Mouse (Mus musculus) CH12.LX (cell line): ENCODE data around the gene Olfr1378. TPM values are rescaled to one million over a fixed set of nuclear protein-coding genes. Genes with fewer than 3 reads are reported as not detected.

Source experiments
- DNase-seq: peaks from one replicate; pipeline ENCODE4 v3.0.0-alpha.2; 2013; ENCODE audit errors: extremely low read depth
- H3K27ac ChIP-seq: 2 replicates; pipeline ENCODE4 v1.5.1; 2012; ENCODE audit warnings: low read depth, mild to moderate bottlenecking, control low read depth, moderate library complexity; ENCODE audit not compliant: insufficient read depth
- H3K27me3 ChIP-seq: replicated peaks from 2 replicates; pipeline ENCODE3; 2012; ENCODE audit warnings: inconsistent platforms
- H3K36me3 ChIP-seq, 2 experiments: replicated peaks in 1 of 2; 2 replicates each; pipeline versions ENCODE3 to v1.6.1; 2012; ENCODE audit warnings: inconsistent platforms in 1 of 2, low read length in 1 of 2, mild to moderate bottlenecking in 1 of 2, mixed read lengths in 1 of 2, moderate library complexity in 1 of 2; ENCODE audit not compliant: control insufficient read depth in 1 of 2, insufficient read depth in 1 of 2
- H3K4me1 ChIP-seq, 2 experiments: 2 replicates each; pipeline ENCODE4 v1.6.1; 2012; ENCODE audit warnings: inconsistent platforms in 1 of 2, moderate library complexity in 1 of 2; ENCODE audit not compliant: insufficient read depth in 2 of 2, control insufficient read depth in 1 of 2
- H3K4me2 ChIP-seq: 2 replicates; pipeline ENCODE4 v1.6.1; 2012; ENCODE audit warnings: low read depth, mild to moderate bottlenecking, control low read depth; ENCODE audit not compliant: poor library complexity, insufficient read depth, severe bottlenecking
- H3K4me3 ChIP-seq, 3 experiments: fragments of 150-350 bp in 1 of 3; sonication (generic) in 1 of 3; replicated peaks in 1 of 3; 2 replicates each; pipeline versions ENCODE3 to v1.5.1; 2011 to 2012; ENCODE audit warnings: low read depth in 2 of 3, low read length in 2 of 3, mild to moderate bottlenecking in 2 of 3, moderate library complexity in 2 of 3, control low read depth in 1 of 3, improper control_type of control experiment in 1 of 3, inconsistent platforms in 1 of 3, mixed read lengths in 1 of 3; ENCODE audit not compliant: poor library complexity in 1 of 3
- H3K79me2 ChIP-seq: replicated peaks from 2 replicates; pipeline ENCODE4 v1.6.1; 2012; ENCODE audit warnings: mild to moderate bottlenecking, moderate library complexity; ENCODE audit not compliant: control insufficient read depth, poor library complexity, insufficient read depth, severe bottlenecking; ENCODE audit errors: extremely low read depth
- H3K9ac ChIP-seq: 2 replicates; pipeline ENCODE4 v1.6.1; 2012; ENCODE audit warnings: low read depth, mild to moderate bottlenecking, control low read depth, moderate library complexity; ENCODE audit not compliant: insufficient read depth
- H3K9me3 ChIP-seq: replicated peaks from 2 replicates; pipeline ENCODE3; 2012; ENCODE audit warnings: low read length, inconsistent platforms, mixed read lengths
- CHD1 ChIP-seq: IDR thresholded peaks from 2 replicates; pipeline ENCODE4 v1.6.1; 2012; ENCODE audit warnings: low read depth, low read length, improper control_type of control experiment, inconsistent platforms
- CHD2 ChIP-seq: IDR thresholded peaks from 2 replicates; pipeline ENCODE4 v1.6.1; 2011; ENCODE audit warnings: low read length, improper control_type of control experiment
- CTCF ChIP-seq, 2 experiments: IDR thresholded peaks in 1 of 2; conservative IDR thresholded peaks in 1 of 2; 2 replicates each; pipeline ENCODE4 v1.5.1; 2011 to 2012; ENCODE audit warnings: low read depth in 2 of 2, low read length in 2 of 2, improper control_type of control experiment in 1 of 2, inconsistent platforms in 1 of 2, mild to moderate bottlenecking in 1 of 2, moderate library complexity in 1 of 2
- E2F4 ChIP-seq: IDR thresholded peaks from 2 replicates; pipeline ENCODE4 v1.6.1; 2011; ENCODE audit warnings: low read depth, low read length, improper control_type of control experiment; ENCODE audit not compliant: insufficient replicate concordance
- EP300 ChIP-seq: IDR thresholded peaks from 2 replicates; pipeline ENCODE4 v1.6.1; 2011; ENCODE audit warnings: low read length, improper control_type of control experiment
- ETS1 ChIP-seq: conservative IDR thresholded peaks from 2 replicates; pipeline ENCODE4 v1.6.1; 2012; ENCODE audit warnings: low read depth, mild to moderate bottlenecking, inconsistent platforms, low read length, improper control_type of control experiment, moderate library complexity
- GABPA ChIP-seq: IDR thresholded peaks from 2 replicates; pipeline ENCODE4 v1.6.1; 2012; ENCODE audit warnings: low read depth, low read length, improper control_type of control experiment, inconsistent platforms; ENCODE audit not compliant: insufficient replicate concordance
- HCFC1 ChIP-seq: IDR thresholded peaks from 2 replicates; pipeline ENCODE4 v1.6.1; 2012; ENCODE audit warnings: low read depth, mild to moderate bottlenecking, inconsistent platforms, low read length, improper control_type of control experiment
- JUN ChIP-seq: IDR thresholded peaks from 2 replicates; pipeline ENCODE4 v1.6.1; 2011; ENCODE audit warnings: low read depth, mild to moderate bottlenecking, low read length, improper control_type of control experiment, moderate library complexity; ENCODE audit not compliant: insufficient read depth
- JUND ChIP-seq: conservative IDR thresholded peaks from 2 replicates; pipeline ENCODE4 v1.6.1; 2011; ENCODE audit warnings: low read depth, low read length, improper control_type of control experiment
- MAFK ChIP-seq: IDR thresholded peaks from 2 replicates; pipeline ENCODE4 v1.6.1; 2011; ENCODE audit warnings: low read length, improper control_type of control experiment; ENCODE audit not compliant: insufficient replicate concordance
- MAX ChIP-seq: IDR thresholded peaks from 2 replicates; pipeline ENCODE4 v1.6.1; 2011; ENCODE audit warnings: low read length, improper control_type of control experiment
- MAZ ChIP-seq: IDR thresholded peaks from 2 replicates; pipeline ENCODE4 v1.6.1; 2012; ENCODE audit warnings: low read depth, mild to moderate bottlenecking, inconsistent platforms, low read length, improper control_type of control experiment, moderate library complexity
- MEF2A ChIP-seq: IDR thresholded peaks from 2 replicates; pipeline ENCODE4 v1.6.1; 2014; ENCODE audit warnings: low read depth, mild to moderate bottlenecking, inconsistent platforms, low read length, improper control_type of control experiment, borderline replicate concordance
- MYC ChIP-seq: IDR thresholded peaks from 2 replicates; pipeline ENCODE4 v1.6.1; 2011; ENCODE audit warnings: low read depth, mild to moderate bottlenecking, improper control_type of control experiment, low read length
- NRF1 ChIP-seq: IDR thresholded peaks from 2 replicates; pipeline ENCODE4 v1.6.1; 2014; ENCODE audit warnings: low read depth, mild to moderate bottlenecking, inconsistent platforms, low read length, improper control_type of control experiment, moderate library complexity
- PAX5 ChIP-seq: IDR thresholded peaks from 2 replicates; pipeline ENCODE4 v1.6.1; 2012; ENCODE audit warnings: low read length, inconsistent platforms, mixed read lengths
- POLR2A ChIP-seq: IDR thresholded peaks from 2 replicates; pipeline ENCODE4 v1.6.1; 2011; ENCODE audit warnings: low read depth, mild to moderate bottlenecking, improper control_type of control experiment, low read length
- POLR2AphosphoS2 ChIP-seq: IDR thresholded peaks from 2 replicates; pipeline ENCODE4 v1.6.1; 2011; ENCODE audit warnings: low read depth, low read length, improper control_type of control experiment
- RAD21 ChIP-seq: IDR thresholded peaks from 2 replicates; pipeline ENCODE4 v1.6.1; 2011; ENCODE audit warnings: low read depth, mild to moderate bottlenecking, low read length, improper control_type of control experiment, moderate library complexity
- SIN3A ChIP-seq: IDR thresholded peaks from 2 replicates; pipeline ENCODE4 v1.6.1; 2012; ENCODE audit warnings: low read length, improper control_type of control experiment, inconsistent platforms
- SMC3 ChIP-seq: IDR thresholded peaks from 2 replicates; pipeline ENCODE4 v1.6.1; 2011; ENCODE audit warnings: low read depth, low read length, improper control_type of control experiment
- TBP ChIP-seq: conservative IDR thresholded peaks from 2 replicates; pipeline ENCODE4 v1.6.1; 2011; ENCODE audit warnings: low read depth, low read length, improper control_type of control experiment
- TCF12 ChIP-seq: IDR thresholded peaks from 2 replicates; pipeline ENCODE4 v1.6.1; 2014; ENCODE audit warnings: low read depth, mild to moderate bottlenecking, inconsistent platforms, low read length, improper control_type of control experiment
- UBTF ChIP-seq: IDR thresholded peaks from 2 replicates; pipeline ENCODE4 v1.6.1; 2012; ENCODE audit warnings: low read depth, mild to moderate bottlenecking, inconsistent platforms, low read length, improper control_type of control experiment, moderate library complexity
- USF1 ChIP-seq: IDR thresholded peaks from 2 replicates; pipeline ENCODE4 v1.6.1; 2014; ENCODE audit warnings: low read depth, mild to moderate bottlenecking, inconsistent platforms, low read length, improper control_type of control experiment
- ZC3H11A ChIP-seq: IDR thresholded peaks from 2 replicates; pipeline ENCODE4 v1.6.1; 2012; ENCODE audit warnings: low read depth, mild to moderate bottlenecking, inconsistent platforms, low read length, improper control_type of control experiment
- ZKSCAN1 ChIP-seq: IDR thresholded peaks from 2 replicates; pipeline ENCODE4 v1.6.1; 2012; ENCODE audit warnings: low read depth, inconsistent platforms, low read length, improper control_type of control experiment, borderline replicate concordance
- ZMIZ1 ChIP-seq: IDR thresholded peaks from 2 replicates; pipeline ENCODE4 v1.6.1; 2012; ENCODE audit warnings: low read depth, mild to moderate bottlenecking, inconsistent platforms, low read length, improper control_type of control experiment
- ZNF384 ChIP-seq: IDR thresholded peaks from 2 replicates; pipeline ENCODE4 v1.6.1; 2012; ENCODE audit warnings: low read depth, low read length, improper control_type of control experiment, inconsistent platforms
- dilution Hi-C: fragments of 300-500 bp; cut with MboI; formaldehyde crosslinking; loops from 2 replicates; pipeline ENCODE4 v1.14.3; 2020; ENCODE audit warnings: low sequenced_read_pairs; ENCODE audit not compliant: extremely low pct_unique_long_range_greater_than_20kb, extremely low pct_ligation_motif_present
- in situ Hi-C: fragments of 300-500 bp; cut with MboI; formaldehyde crosslinking; loops from 3 replicates; pipeline ENCODE4 v1.14.3; 2019; ENCODE audit warnings: low sequenced_read_pairs, low pct_ligation_motif_present, low pct_unique_long_range_greater_than_20kb, mixed read lengths
- polyA plus RNA-seq: library from polyadenylated mRNA; unstranded; fragments of >175 nt; gene quantifications from 2 replicates; pipeline ENCODE4 v1.2.1, GENCODE M21; 2012; ENCODE audit warnings: low read depth; ENCODE audit not compliant: insufficient read length
- total RNA-seq, 2 experiments: library from RNA; depleted of rRNA; stranded (reverse); fragments of 300-350 nt in 1 of 2; fragments of >200 nt in 1 of 2; gene quantifications; 2 replicates each; pipeline ENCODE4 v1.2.3; 2012 to 2014

The Olfr1378 gene
- total and polyA plus RNA-seq, 3 experiments = not detected

DNA sequence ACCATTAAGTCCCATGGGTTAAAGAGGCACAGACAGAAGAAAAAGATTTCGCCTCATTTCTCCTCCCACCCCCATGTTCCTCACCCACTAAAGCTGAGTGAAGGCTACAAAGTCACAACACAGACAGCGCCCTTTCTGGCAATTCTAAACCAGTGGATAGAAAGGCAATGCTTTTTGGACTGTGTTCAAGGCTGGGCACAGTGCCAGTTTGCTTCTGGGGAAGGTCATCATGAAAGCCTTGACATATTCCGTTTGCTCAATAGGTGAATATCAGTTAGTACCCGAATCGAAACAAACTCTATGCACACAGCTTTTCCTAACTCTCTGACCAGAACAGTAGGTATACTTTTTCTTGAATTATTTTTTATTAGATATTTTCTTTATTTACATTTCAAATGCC, 45.5 kb downstream of the Olfr1378 start:
- in situ Hi-C loops = no loop called here
- Histone ChIP-seq H3K4me1 (no peaks in the 10 kb centered on the region), H3K4me3 (no peak overlapping the region), H3K9ac (no peak overlapping the region), H3K27me3 (peaks cover 53% of the 10 kb centered on the region), H3K79me2 (no peaks in the 10 kb centered on the region), H3K9me3 (peaks cover 2% of the 10 kb centered on the region), H3K36me3 (no peaks in the 10 kb centered on the region), H3K4me2 (no peak overlapping the region), H3K27ac (no peak overlapping the region)
- no peak for DNase-seq
- TF ChIP-seq GABPA (no peak), MAZ (no peak), MEF2A (no peak), ZNF384 (no peak), EP300 (no peak), SMC3 (no peak), ETS1 (no peak)
- dilution Hi-C loops = no loop called here

DNA sequence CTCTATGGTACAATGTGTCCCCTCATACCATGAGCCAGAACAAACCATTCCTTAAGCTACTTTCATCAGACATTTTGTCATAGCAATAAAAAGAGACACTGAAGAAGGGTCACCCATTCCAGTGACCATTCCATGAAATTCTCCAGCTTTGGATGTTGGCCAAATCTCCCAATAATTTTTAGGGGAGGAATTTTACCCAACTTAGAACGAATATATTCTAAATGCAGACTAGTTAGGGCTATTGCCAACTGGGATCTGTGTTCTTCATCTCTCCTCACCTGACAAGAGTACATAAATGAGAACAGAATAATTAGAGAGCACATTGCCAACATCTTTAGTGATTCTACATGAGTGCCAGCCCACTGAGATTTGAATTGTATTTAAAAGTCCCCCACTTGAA, 47.6 kb downstream of the Olfr1378 start, which contains the start of gene Olfr54:
Gene Olfr54 (plus strand): TSS at position 301 of the 400 bp plus-strand sequence.
- no peak within 1 kb of the TSS for H3K4me3 ChIP-seq

DNA sequence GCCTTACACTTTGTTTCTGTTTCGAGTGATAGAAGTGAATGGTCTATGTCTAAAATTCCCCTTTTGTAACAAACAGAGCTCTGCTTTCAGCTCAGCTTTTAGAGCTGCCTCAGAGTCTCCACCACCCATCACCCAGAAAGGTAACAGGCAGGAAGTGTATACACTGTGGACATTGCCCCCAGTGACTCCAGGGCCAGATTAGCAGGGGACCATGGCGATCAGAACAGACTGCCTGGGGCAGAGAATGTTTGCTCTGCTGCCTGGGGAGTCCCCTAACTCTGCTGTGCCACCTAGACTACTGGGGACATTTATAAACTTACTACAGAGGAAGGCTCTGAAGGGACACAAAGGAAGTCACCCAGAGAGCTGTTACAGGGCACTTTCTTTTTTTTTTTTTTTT, 50.0 kb downstream of the Olfr1378 start:
- Histone ChIP-seq H3K4me2 (no peak overlapping the region), H3K9me3 (peaks cover 1% of the 10 kb centered on the region), H3K27me3 (peaks cover 20% of the 10 kb centered on the region), H3K36me3 (no peaks in the 10 kb centered on the region), H3K9ac (no peak overlapping the region), H3K4me3 (no peak overlapping the region), H3K4me1 (no peaks in the 10 kb centered on the region), H3K79me2 (no peaks in the 10 kb centered on the region), H3K27ac (no peak overlapping the region)
- dilution Hi-C loops (no loop called here), in situ Hi-C loops (no loop called here)
- DNase-seq = no peak
- TF ChIP-seq USF1 (no peak), ZKSCAN1 (no peak), UBTF (no peak), ZMIZ1 (no peak), MAFK (no peak), RAD21 (no peak), ZC3H11A (no peak), MYC (no peak), PAX5 (no peak), TCF12 (no peak), CTCF (conservative IDR thresholded peaks at IDR 0.05 in 1 of 2, IDR thresholded peaks at IDR 0.05 in 1 of 2; ENCODE audit: low read depth in 2 of 2, low read length in 2 of 2) (no peak), MAX (no peak), GABPA (no peak), SIN3A (no peak), CHD1 (no peak)

More for the DNA sequence above, 47.6 kb downstream of the Olfr1378 start, which contains the start of gene Olfr54:
- no peak within 1 kb of the TSS for H3K4me2 ChIP-seq
- no peaks in the 10 kb centered on the region for H3K36me3 ChIP-seq
- H3K9me3 ChIP-seq = peaks cover 2% of the 10 kb centered on the region
- peaks cover 38% of the 10 kb centered on the region for H3K27me3 ChIP-seq
- dilution Hi-C loops (no loop called here), in situ Hi-C loops (no loop called here)
- no peak for DNase-seq
- TF ChIP-seq NRF1 = no peak
- TF ChIP-seq ZKSCAN1 = no peak
- no peak for TF ChIP-seq CHD2
- TF ChIP-seq JUN = no peak
- TF ChIP-seq POLR2AphosphoS2 = no peak
- no peak for TF ChIP-seq TBP
- no peak for TF ChIP-seq HCFC1
- no peak for TF ChIP-seq JUND
- TF ChIP-seq E2F4 = no peak
- no peak for TF ChIP-seq GABPA
- TF ChIP-seq USF1 = no peak
- TF ChIP-seq MAX = no peak
- TF ChIP-seq CTCF (conservative IDR thresholded peaks at IDR 0.05 in 1 of 2, IDR thresholded peaks at IDR 0.05 in 1 of 2; ENCODE audit: low read depth in 2 of 2, low read length in 2 of 2) = no peak
- TF ChIP-seq TCF12 = no peak
- TF ChIP-seq POLR2A = no peak
- no peaks in the 10 kb centered on the region for H3K4me1 ChIP-seq
- H3K9ac ChIP-seq = no peak within 1 kb of the TSS
- H3K27ac ChIP-seq = no peak within 1 kb of the TSS
- no peaks in the 10 kb centered on the region for H3K79me2 ChIP-seq
